In genomic region chr5:113162699-113163098, GRCm38 (mm10) we compare ENCODE assay signal across 8 mouse cellular contexts. TPM values are rescaled to one million over a fixed set of nuclear protein-coding genes. Genes with fewer than 3 reads are reported as not detected.
DNase-seq lines count a peak whose midpoint lies in the region; ATAC-seq and TF ChIP-seq lines count a peak whose summit lies in the region.

No protein-coding gene starts in this region.

- peak overlapping the region; percentile 62 for H3K9ac ChIP-seq in heart, embryonic 14.5 days (ENCODE audit: low read length)
- H3K9ac ChIP-seq in ES-E14 (ENCODE audit: insufficient read depth, low read depth, low read length, poor library complexity, severe bottlenecking) = no peak overlapping the region
- peak overlapping the region; percentile 10; the same call in 1 of the 2 replicates for H3K9ac ChIP-seq in hindbrain, embryonic 12.5 days

- no peak for DNase-seq in heart, postnatal 14 days
- DNase-seq in ES-E14 (ENCODE audit: low read depth, low spot score) = no peak
- DNase-seq in midbrain, embryonic 10.5 days (ENCODE audit: low spot score) = no peak
- DNase-seq in ovary, postnatal 36 days (ENCODE audit: low spot score) = no peak
- DNase-seq in left cerebral cortex, adult 9 months (ENCODE audit: low spot score in 2 of 2) = no peak
- no peak for DNase-seq in frontal cortex, postnatal 10 days (ENCODE audit: low spot score in 2 of 2)

- H3K27ac ChIP-seq in heart, embryonic 14.5 days (replicated peaks in 1 of 2; ENCODE audit: control insufficient read depth in 1 of 2, insufficient read depth in 1 of 2, low read depth in 2 of 2, low read length in 2 of 2) = no peak overlapping the region
- H3K27ac ChIP-seq in ES-E14 (ENCODE audit: insufficient read depth, low read depth, low read length, poor library complexity, severe bottlenecking) = no peak overlapping the region
- no peak overlapping the region for H3K27ac ChIP-seq in hindbrain, embryonic 12.5 days
- H3K27ac ChIP-seq in midbrain, embryonic 10.5 days (replicated peaks) = peak overlapping the region; percentile 63; the same call in 1 of the 2 replicates

- peaks cover 33 to 57% of the 10 kb centered on the region in 2 experiments for H3K4me1 ChIP-seq in heart, embryonic 14.5 days (ENCODE audit: control insufficient read depth in 2 of 2, insufficient read depth in 2 of 2, low read length in 2 of 2)
- peaks cover 2 to 25% of the 10 kb centered on the region in 2 experiments for H3K4me1 ChIP-seq in ES-E14 (ENCODE audit: control insufficient read depth in 2 of 2, insufficient read depth in 2 of 2, low read length in 2 of 2, poor library complexity in 1 of 2)
- H3K4me1 ChIP-seq in hindbrain, embryonic 12.5 days = peaks cover 66% of the 10 kb centered on the region
- H3K4me1 ChIP-seq in midbrain, embryonic 10.5 days = peaks cover 77% of the 10 kb centered on the region

- H3K4me2 ChIP-seq in heart, embryonic 14.5 days (ENCODE audit: low read length) = peak overlapping the region; percentile 66
- H3K4me2 ChIP-seq in hindbrain, embryonic 12.5 days (replicated peaks) = peak overlapping the region; percentile 44

- intact Hi-C loops in heart, postnatal 14 days (cut with DNase I) = no loop called here

- in situ Hi-C loops in ES-E14 (cut with MboI; ENCODE audit: low sequenced_read_pairs in 2 of 2, unreplicated experiment in 2 of 2) = no loop called here

- H3K4me3 ChIP-seq in heart, embryonic 14.5 days (ENCODE audit: control insufficient read depth in 1 of 2, insufficient read depth in 1 of 2, low read depth in 1 of 2, low read length in 2 of 2) = peak overlapping the region; percentile 26 to 27; a peak in 3 of 4 replicates
- peak overlapping the region; percentile 1 to 43; a peak in 2 of 4 replicates for H3K4me3 ChIP-seq in ES-E14 (ENCODE audit: insufficient read depth in 1 of 2, low read depth in 1 of 2, low read length in 2 of 2, poor library complexity in 1 of 2, severe bottlenecking in 1 of 2)
- H3K4me3 ChIP-seq in hindbrain, embryonic 12.5 days = peak overlapping the region; percentile 12
- H3K4me3 ChIP-seq in midbrain, embryonic 10.5 days = peak overlapping the region; percentile 39

- H3K27me3 ChIP-seq in heart, embryonic 14.5 days (ENCODE audit: control insufficient read depth, insufficient read depth, low read length) = no peaks in the 10 kb centered on the region
- peaks cover 7% of the 10 kb centered on the region; the same call in 1 of the 2 replicates for H3K27me3 ChIP-seq in hindbrain, embryonic 12.5 days
- peaks cover 5% of the 10 kb centered on the region; the same call in 1 of the 2 replicates for H3K27me3 ChIP-seq in midbrain, embryonic 10.5 days (ENCODE audit: low read depth, poor library complexity, severe bottlenecking)

- WGBS in heart, embryonic 14.5 days = 4% methylated on average over 9 of the region's 9 CpGs
- WGBS in hindbrain, embryonic 12.5 days = 18% methylated on average over 9 of the region's 9 CpGs
- WGBS in midbrain, embryonic 10.5 days = 23% methylated on average over 9 of the region's 9 CpGs

- no peak for ATAC-seq in heart, embryonic 14.5 days (ENCODE audit: insufficient number of reproducible peaks, insufficient read depth, low FRiP score, low read depth)
- ATAC-seq in hindbrain, embryonic 12.5 days (ENCODE audit: low FRiP score) = no peak

- no peaks in the 10 kb centered on the region for H3K9me3 ChIP-seq in heart, embryonic 14.5 days (ENCODE audit: control insufficient read depth, low read length)
- H3K9me3 ChIP-seq in ES-E14 (ENCODE audit: control insufficient read depth, insufficient read depth, low read depth, low read length) = no peaks in the 10 kb centered on the region
- H3K9me3 ChIP-seq in hindbrain, embryonic 12.5 days (replicated peaks) = no peaks in the 10 kb centered on the region
- no peaks in the 10 kb centered on the region for H3K9me3 ChIP-seq in midbrain, embryonic 10.5 days (replicated peaks)

- no peaks in the 10 kb centered on the region for H3K36me3 ChIP-seq in heart, embryonic 14.5 days (ENCODE audit: control insufficient read depth, insufficient read depth, low read length)
- H3K36me3 ChIP-seq in ES-E14 (ENCODE audit: control insufficient read depth, insufficient read depth, low read length, poor library complexity, severe bottlenecking) = no peaks in the 10 kb centered on the region
- no peaks in the 10 kb centered on the region for H3K36me3 ChIP-seq in hindbrain, embryonic 12.5 days
- no peaks in the 10 kb centered on the region for H3K36me3 ChIP-seq in midbrain, embryonic 10.5 days

TF ChIP-seq in ES-E14, 5 proteins besides CTCF, POLR2A, EP300 and RAD21:
- TF ChIP-seq CHD2 (IDR thresholded peaks at IDR 0.05; ENCODE audit: low read depth, low read length) (no peak), HCFC1 (IDR thresholded peaks at IDR 0.05; ENCODE audit: borderline replicate concordance, insufficient read depth, low read length) (no peak), MAFK (IDR thresholded peaks at IDR 0.05; ENCODE audit: insufficient read depth, low read depth, low read length) (no peak), ZNF384 (IDR thresholded peaks at IDR 0.05; ENCODE audit: low read depth, low read length) (no peak), ZC3H11A (IDR thresholded peaks at IDR 0.05; ENCODE audit: borderline replicate concordance, low read depth, low read length) (no peak)

RNA-seq across cellular contexts. Expression of gene 2900026A02Rik, which starts 58.3 kb away (rescaled TPM):
- polyA plus RNA-seq in heart, embryonic 14.5 days (2014; fragmentation: Nextera tagmentation; extraction: Ambion mirVana) = 10.3 TPM in 2 replicates
- 10 to 100 TPM; 33.9 to 35.3 TPM for total RNA-seq in heart, postnatal 14 days (2021)
- total RNA-seq in ES-E14 (2012; rRNA removed) = 12.3 and 15.9 TPM in 2 replicates
- polyA plus RNA-seq in hindbrain, embryonic 12.5 days (2016; fragmentation: Nextera tagmentation; extraction: Ambion mirVana) = 3.6 and 4.5 TPM in 2 replicates
- 2.7 and 2.9 TPM in 2 replicates for polyA plus RNA-seq in midbrain, embryonic 10.5 days (2016; fragmentation: Nextera tagmentation; extraction: Ambion mirVana)
